Mouse (Mus musculus) thymus, adult 18-20 months (tissue): Measurements from ENCODE around the gene Hdgfl3.

Experiments used
- DNase-seq, 2 experiments: peaks; one replicate each; pipeline ENCODE4 v3.0.0; 2022; ENCODE audit warnings: mixed read lengths in 2 of 2

Hdgfl3 gene

DNA sequence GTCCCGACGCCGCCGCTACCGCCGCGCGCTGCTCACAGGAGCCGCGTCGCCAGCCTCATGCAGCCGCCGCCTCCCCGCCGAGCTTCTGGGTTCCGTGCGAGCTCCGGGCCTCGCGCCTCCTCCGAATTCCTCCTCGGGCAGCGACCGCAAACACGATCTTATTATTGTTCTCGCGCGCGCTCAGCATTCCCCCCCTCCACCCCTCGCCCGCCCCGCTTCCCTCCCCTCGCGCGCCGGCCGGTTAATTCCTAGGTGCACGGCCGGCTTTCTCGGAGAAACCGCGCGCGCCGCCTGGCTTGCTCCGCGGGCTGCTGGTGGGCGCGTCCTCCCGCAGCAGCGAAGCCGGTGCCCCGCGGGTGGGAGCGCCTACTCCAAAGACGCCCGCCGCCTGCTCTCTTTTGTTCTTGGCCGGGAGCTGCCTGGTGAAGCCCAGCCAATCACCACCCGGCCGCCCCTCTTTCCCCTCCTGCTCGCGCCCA, at the start of gene Hdgfl3:
Gene Hdgfl3, minus strand, starts transcription at position 207 of the 479 bp plus-strand sequence.
- peak; percentile 29 to 35 for DNase-seq

GRCm38 (mm10) chr7:81983651-81984050, 49.4 kb upstream of the Hdgfl3 start:
- DNase-seq = no peak

DNA sequence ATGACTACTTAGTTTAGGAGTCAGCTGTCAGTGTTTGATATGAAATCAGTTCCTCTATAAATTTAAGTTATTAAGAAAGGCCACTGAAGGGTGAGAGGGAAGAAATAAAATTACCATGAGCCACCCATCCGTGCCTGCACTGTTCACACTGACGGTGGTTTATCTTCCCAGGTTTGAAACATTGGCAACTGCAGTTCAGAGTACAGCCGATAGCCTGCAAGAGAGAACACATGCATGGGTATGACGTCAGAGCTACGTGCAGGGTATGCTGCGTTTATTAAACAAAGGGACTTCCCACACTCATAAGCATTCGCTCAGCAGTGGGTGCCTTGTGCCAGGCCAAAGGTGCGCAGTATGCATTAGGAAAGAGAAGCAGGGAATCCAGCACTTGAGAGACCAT, 44.0 kb upstream of the Hdgfl3 start:
- no peak for DNase-seq

- no peak for DNase-seq
Measured at GRCm38 (mm10) chr7:81974616-81975015, 40.3 kb upstream of the Hdgfl3 start.

GRCm38 (mm10) chr7:81973939-81974338, 39.7 kb upstream of the Hdgfl3 start:
- no peak for DNase-seq

DNA sequence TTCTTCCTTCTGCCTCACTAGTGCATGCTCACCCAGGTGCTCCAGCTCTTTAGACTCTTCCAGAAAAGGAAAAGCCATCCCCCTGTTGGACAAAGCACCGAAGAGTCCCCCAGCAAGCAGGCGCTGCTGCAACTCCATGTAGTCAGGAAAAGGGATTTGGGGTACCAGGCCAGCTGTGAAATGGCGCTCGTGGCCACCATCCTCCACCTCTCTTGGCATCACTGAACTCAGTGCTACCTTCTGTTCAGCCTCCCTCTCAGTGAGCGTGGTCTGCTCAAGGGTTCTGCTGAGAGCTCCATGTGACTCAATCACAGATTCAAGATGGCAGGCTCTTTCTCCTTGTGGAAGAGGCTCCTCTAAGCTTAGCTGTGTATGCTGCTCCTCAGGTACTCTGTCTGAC, 39.1 kb upstream of the Hdgfl3 start:
- no peak for DNase-seq

DNA sequence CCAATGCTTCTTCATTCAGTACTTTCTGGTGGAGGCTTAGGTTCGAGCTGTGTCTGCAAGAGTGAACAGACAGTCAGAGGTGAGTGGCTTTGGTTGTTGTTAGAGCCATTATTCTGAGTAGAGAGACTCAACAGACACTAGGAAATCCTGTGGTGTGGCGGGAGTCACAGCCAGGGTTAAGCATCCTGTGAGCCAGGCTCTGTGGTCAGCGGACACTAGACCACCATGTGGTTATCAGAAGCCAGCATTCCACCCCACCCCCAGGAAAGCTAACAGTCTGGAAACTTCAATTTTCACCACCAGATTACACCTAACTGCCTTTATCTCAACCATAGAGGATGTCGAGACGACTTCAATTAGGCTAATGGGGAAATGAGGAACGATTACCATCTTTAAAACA, 34.7 kb upstream of the Hdgfl3 start:
- no peak for DNase-seq

DNA sequence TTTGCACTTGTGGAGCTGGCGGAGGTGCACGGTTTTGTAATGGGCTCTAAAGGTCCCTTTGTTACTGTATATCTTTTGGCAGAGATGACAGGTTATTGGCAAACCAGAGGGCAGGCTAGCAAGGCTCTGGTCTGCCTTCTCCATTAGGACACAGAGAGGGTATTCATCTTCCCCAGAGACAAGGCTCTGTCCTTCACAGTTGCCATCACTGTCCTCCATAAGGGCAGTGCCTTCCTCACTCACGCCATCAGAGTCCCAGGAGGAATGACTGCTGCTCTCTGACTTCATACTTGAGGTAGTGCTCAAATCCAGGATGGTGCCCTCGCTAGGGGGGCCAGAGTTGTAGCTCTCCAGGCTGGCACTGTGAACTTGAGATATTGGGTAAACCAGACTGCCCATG, 34.2 kb upstream of the Hdgfl3 start:
- no peak for DNase-seq

DNA sequence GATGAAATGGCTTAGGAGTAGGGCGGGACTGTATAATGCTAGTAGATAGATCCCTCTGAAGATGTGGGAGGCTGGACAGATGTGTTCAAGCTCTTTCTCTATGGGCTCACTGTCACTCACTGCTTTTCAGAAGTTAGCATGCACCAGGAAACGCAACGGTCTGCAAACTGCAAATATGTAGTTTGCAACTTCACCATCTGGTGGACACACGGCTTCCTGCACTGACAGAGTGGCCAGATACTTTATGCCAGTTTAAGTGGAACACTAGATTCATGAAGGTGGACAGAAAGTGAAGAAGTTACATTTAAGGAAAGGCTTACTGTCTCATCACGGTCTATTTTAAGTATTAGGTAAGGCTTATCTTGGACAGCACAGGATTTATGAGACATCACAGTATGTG, 31.9 kb upstream of the Hdgfl3 start:
- no peak for DNase-seq

- no peak for DNase-seq
Measured at GRCm38 (mm10) chr7:81959704-81960103, 25.4 kb upstream of the Hdgfl3 start.

GRCm38 (mm10) chr7:81954208-81954846, 20.1 kb upstream of the Hdgfl3 start:
- DNase-seq = no peak

DNA sequence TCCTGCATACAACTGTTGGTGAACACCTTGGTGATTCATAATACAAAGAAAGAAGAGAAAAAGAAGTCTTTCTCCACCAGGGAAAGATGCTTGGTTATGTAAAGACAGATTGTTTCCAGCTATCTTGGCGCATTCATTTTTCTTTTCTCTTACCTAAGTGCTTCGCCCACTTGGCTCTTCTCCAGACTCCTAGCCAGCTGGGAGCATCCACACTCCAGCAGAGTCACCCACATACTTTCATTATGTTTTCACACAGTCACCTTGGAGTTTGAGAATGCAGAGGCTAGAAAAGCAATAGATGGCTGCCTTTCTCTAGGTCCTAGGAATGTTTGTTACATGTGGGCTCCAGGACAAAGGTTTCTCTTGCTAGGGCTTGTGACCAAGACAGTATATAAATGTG, 16.2 kb upstream of the Hdgfl3 start:
- no peak for DNase-seq

- DNase-seq = no peak
Measured at GRCm38 (mm10) chr7:81945398-81945797, 11.1 kb upstream of the Hdgfl3 start.

- DNase-seq = no peak
Measured at GRCm38 (mm10) chr7:81934806-81935205, 533 bp upstream of the Hdgfl3 start.

DNA sequence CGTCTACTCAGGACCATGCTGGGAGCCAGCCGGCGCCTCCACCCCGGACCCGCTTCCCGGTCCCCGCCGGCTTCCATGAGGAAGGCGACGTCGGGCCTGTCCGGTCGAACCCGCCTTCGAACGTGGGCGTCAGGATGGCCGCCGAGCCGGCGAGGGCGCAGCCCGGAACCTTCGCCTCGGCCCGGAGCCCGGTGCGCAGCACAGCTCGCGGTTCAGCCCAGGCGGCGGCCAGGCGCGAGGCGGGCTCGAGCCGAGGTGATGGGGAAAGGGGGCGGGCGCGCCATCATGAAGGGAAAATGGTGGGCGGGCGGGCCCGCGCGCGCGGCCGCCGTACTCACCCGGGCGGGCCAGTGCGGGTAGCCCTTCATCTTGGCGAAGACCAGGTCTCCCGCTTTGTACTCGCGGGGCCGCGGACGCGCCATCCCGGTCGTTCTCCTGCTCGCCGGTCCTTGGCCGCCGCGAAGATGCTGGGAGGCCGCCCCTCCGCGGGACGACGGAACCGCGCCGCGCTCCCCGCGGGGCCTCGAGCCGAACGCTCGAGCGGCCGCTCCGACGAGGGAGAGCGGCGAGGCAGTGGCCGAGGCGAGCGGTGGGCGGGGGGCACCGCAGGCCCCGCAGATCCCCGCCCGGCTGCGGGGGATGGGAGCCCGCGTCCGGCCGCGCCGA, 539 bp downstream of the Hdgfl3 start:
- peak; percentile 34 to 35 for DNase-seq

DNA sequence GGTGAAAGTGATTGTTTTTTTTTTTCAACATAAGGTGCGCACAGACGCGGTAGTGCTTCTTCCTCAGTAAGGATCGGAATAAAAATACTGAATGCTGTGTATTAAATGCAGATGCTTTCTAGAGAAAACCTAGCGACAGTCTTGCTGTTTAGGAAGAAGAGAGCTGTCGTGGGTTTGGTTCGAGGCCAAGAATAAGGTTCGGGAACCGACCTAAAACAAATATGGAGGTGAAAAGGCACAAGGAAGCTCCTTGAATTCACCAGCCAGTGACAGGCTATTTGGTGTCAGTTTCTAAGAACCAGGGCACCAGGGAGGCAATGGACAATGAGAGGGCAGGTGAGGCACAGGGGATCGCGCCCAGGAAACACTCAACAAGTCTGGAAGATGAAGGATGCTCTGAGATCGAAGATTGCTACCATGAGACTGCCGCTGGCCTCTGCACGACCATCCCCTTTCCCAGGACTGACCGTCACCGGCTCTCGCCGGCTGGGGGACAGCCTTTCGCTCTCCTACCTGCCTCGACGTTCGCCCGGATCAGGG, 1.1 kb downstream of the Hdgfl3 start:
- DNase-seq = no peak

DNA sequence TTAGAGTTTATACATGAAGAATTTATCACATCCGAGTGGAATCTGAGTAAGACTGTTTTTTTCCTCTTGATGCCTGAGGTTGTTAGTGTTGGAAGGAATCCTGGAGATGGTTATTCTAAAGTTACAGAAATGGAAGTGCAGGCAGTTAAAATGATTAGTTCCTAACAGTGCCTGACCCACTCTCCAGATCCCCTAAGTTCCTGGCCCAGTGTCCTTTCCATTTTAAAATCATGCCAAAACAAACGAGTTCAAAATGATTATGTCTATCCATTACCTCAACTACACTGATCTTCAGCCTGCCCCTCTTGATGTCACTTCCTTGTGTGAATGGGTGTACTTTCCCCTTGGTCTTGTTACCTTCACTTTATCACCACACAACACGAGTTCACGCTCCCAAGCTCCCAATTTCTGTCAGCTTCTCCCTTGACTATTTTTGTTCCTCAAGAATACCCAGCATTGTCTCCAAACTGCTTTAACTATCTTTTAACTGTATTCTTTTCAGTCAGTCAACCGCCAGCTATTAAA, 1.7 kb downstream of the Hdgfl3 start:
- no peak for DNase-seq

DNA sequence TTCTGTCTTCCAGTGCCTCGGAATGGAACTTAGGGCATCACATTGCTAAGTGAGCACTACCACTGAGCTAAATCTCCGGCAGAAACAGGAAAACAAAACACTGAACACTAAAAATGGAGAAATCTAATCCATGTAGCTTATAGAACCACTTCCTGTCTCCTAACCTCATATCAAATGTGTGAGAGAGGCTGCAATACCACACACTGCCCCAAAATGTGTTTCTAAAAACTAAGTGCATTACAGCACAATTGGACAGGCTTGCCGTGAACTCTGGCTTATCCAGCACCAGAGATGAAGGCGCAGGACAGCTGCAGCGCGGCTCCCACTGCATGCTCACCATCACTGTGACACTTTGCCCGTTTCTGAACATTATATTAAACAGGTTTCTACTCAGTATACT, 5.3 kb downstream of the Hdgfl3 start:
- no peak for DNase-seq

GRCm38 (mm10) chr7:81921379-81921952, 12.8 kb downstream of the Hdgfl3 start:
- no peak for DNase-seq

DNA sequence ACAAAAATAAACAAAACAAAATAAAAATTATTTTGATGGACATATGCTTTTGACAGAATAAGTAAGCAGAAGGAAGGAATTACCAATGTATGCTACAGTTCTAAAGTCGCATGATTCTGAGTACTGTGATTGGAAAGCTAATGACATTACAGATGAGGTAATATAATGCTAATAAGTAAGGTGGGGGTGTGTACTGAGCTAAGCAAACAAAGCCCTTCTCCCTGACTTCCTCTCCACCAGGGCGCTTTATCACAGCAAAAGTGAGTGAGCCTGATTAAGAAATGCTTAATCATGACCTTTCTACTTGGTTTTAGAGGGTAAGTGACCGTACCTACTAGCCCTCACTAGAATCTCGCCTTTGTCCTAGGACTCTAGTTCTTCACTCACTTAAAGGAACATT, 14.0 kb downstream of the Hdgfl3 start:
- no peak for DNase-seq

GRCm38 (mm10) chr7:81918316-81918715, 16.0 kb downstream of the Hdgfl3 start:
- DNase-seq = no peak

- no peak for DNase-seq
Measured at GRCm38 (mm10) chr7:81904926-81905325, 29.3 kb downstream of the Hdgfl3 start.

DNA sequence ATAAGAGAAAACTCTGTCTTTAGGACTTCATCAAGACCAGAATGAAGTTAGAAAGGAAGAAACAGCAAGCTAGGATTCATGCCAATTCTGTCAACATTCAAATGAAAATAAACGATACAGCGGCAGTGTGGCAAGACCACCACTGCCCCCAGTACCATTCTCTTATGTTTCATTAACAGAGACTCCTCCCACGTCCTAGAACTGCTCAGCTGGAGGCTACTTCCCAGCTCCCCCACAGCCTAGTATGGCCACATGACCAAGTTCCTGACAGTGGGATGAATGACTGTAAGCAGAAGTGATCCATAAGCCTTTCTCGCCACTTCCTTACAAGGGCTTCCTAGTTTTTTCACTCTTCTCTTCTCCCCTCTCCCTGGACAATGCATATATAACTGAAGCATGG, 30.2 kb downstream of the Hdgfl3 start:
- DNase-seq = no peak

DNA sequence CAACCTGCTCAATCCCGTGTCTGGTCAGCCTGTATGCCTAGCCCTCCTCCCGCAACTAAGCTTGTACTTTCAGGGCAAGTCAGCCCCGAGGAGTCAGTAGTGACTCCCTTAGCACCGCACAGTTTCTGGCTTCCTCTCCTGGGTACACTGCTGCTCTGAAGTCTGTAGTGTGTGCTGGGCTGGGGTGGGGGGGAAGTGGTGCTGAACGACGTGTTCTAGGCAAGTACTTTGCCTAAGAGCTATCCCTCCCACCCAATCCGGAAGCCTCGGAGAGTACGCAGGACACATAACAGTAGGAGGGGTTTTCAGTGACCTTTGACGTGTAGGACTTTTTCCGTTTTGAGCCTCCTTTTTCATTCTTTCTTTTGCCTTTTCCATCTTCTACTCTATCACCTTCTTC, 34.9 kb downstream of the Hdgfl3 start:
- no peak for DNase-seq
